Mouse (Mus musculus): ENCODE measurements around the gene Cpm. TPM values are rescaled to one million over a fixed set of nuclear protein-coding genes. Genes with fewer than 3 reads are reported as not detected.

Gene Cpm
- polyA plus RNA-seq (2015; fragmentation: Nextera tagmentation; extraction: Ambion mirVana), result 57.1 and 57.7 TPM in 2 replicates

DNA sequence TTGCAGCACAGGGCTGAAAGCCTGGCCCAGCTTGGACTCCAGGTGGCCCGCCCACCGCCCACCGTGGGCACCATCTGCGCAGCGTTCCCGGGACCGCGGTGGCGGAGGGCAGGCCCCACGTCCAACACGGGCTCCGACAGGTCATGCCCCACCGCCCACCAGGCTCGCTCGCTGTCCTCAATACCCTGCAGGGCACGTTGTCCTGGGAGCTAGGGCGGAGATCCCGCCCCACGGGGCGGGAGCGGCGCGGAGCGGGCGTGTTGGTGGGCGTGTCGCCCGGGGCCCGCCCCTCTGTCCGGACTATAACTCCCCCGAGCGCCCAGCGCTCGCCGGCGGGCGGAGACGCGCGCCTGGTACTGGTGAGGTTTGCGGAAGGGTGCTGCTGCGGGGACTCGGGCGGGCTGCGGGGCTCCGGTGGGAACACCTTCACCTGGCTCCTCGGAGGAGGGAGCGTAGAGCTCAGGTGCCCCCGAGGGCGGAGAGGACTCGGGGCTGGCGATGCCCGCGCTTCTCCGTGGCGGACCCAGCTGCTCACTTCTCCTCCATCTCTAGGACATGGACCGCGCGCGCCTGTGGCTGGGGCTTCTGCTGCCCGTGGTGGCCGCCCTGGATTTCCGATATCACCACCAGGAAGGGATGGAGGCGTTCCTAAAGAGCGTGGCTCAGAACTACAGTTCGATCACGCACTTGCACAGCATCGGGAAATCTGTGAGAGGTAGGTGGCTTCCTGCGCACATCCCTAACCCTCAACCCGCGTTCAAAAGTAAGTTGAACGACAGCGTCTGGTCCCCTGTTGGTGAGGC, at the start of gene Cpm:
Gene Cpm, plus strand, starts transcription at position 332 of the 803 bp plus-strand sequence.
- H3K27ac ChIP-seq, result no peak within 1 kb of the TSS
- under 1% methylated on average over 73 of the region's 73 CpGs for WGBS
- H3K4me2 ChIP-seq, result peak within 1 kb of the TSS; percentile 93
- H3K27me3 ChIP-seq (replicated peaks), result 0 out of 2 replicates have a peak, but pooled peaks cover 9% of the 10 kb centered on the region
- H3K9me3 ChIP-seq, result no peaks in the 10 kb centered on the region
- H3K9ac ChIP-seq, result peak within 1 kb of the TSS; percentile 25; the same call in 1 of the 2 replicates
- H3K4me1 ChIP-seq, result no peaks in the 10 kb centered on the region
- peak; percentile 95 for ATAC-seq (ENCODE audit: insufficient read depth, low FRiP score, low read depth)
- H3K4me3 ChIP-seq (replicated peaks), result peak within 1 kb of the TSS; percentile 69
- H3K36me3 ChIP-seq, result no peaks in the 10 kb centered on the region

DNA sequence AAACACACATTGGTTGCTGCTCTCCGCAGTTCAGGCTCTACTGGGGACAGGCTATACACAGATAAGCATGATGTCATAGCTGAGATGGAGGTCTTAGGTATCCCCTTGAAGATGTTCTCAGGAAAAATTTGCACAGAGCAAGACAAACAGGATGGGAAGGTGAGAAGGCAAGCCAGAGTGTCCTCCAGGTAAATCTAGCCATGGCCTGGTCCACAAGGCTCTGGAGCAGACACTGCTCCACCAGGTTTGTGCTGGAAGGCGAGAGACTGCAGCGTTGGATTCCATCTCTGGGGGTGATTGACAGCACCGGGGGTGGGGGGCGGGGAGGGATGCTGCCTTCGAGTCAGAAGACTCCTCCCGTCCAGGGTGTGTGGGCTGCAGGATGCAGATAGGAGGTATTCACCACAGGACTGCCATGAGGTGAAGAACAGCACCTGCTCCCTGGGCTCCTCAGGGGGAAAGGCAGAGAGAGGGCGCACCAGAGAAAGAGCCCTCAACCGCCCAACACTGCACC, 49.5 kb upstream of the Cpm start:
- no peaks in the 10 kb centered on the region for H3K4me1 ChIP-seq

DNA sequence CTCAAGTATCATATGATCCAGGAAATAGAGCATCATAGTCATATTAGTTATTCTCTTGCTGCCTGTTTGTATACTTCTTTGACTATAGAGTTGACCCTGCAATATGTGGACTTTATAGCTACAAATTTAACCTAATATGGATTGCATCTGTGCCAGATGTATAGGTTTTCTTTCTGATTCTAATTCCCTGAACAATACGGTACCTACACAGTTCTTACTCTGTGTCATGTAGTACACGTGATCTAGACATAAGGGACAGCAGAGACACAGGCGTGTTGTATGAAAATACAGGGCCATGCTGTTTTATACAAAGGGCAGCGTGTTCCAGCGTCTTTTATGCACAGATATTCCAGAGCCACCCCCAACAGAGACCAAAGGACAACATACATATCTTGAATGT, 48.9 kb upstream of the Cpm start:
- H3K9ac ChIP-seq, result no peak overlapping the region
- H3K4me2 ChIP-seq, result no peak overlapping the region
- no peaks in the 10 kb centered on the region for H3K27me3 ChIP-seq (replicated peaks)
- 91% methylated on average over 5 of the region's 5 CpGs for WGBS
- H3K36me3 ChIP-seq, result no peaks in the 10 kb centered on the region
- no peaks in the 10 kb centered on the region for H3K4me1 ChIP-seq
- no peak overlapping the region for H3K4me3 ChIP-seq (replicated peaks)
- ATAC-seq (ENCODE audit: insufficient read depth, low FRiP score, low read depth), result no peak
- no peak overlapping the region for H3K27ac ChIP-seq
- no peaks in the 10 kb centered on the region for H3K9me3 ChIP-seq

More for the DNA sequence above, 49.5 kb upstream of the Cpm start:
- no peak overlapping the region for H3K4me3 ChIP-seq (replicated peaks)
- H3K27ac ChIP-seq, result no peak overlapping the region
- H3K9ac ChIP-seq, result no peak overlapping the region
- H3K36me3 ChIP-seq, result no peaks in the 10 kb centered on the region
- no peak overlapping the region for H3K4me2 ChIP-seq
- no peaks in the 10 kb centered on the region for H3K9me3 ChIP-seq
- no peak for ATAC-seq (ENCODE audit: insufficient read depth, low FRiP score, low read depth)
- WGBS, result 55% methylated on average over 9 of the region's 9 CpGs
- H3K27me3 ChIP-seq (replicated peaks), result no peaks in the 10 kb centered on the region

DNA sequence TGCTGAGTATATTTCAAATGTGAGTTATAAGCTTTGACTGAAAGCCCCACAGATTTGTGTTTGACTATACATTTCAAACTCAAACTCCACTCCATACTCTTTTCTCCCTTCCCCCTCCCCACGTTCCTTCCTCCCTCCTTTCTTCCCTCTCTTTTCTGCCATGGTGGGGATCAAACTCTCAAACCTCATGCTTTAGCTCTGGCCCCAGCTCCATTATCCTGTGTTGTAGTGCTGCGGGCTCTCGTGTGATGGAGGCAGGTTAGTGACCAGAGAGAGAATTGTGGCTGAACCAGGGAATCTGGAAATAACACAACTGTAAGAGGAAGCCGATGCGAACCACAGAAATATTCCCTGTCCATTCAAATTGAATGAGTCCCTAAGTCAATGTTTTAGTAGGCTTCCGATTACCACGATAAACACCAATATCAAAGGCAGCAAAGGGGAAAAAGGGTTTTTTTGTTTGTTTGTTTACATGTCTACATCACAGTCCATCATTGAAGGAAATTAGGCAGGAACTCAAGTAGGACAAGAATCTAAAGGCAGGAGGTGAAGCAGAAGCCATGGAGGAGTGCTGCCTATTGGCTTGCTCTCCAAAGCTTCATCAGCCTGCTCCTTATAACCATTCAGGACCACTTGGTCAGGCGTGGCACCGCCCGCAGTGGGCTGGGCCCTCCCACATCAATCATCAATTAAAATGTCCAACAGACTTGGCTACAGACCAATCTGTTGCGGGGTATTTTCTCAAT, 48.1 kb upstream of the Cpm start:
- Histone ChIP-seq H3K9ac (no peak overlapping the region), H3K4me3 (replicated peaks) (no peak overlapping the region), H3K27me3 (replicated peaks) (no peaks in the 10 kb centered on the region), H3K36me3 (no peaks in the 10 kb centered on the region), H3K9me3 (no peaks in the 10 kb centered on the region), H3K27ac (no peak overlapping the region), H3K4me1 (no peaks in the 10 kb centered on the region), H3K4me2 (no peak overlapping the region)
- no peak for ATAC-seq (ENCODE audit: insufficient read depth, low FRiP score, low read depth)
- 87% methylated on average over 11 of the region's 11 CpGs for WGBS

DNA sequence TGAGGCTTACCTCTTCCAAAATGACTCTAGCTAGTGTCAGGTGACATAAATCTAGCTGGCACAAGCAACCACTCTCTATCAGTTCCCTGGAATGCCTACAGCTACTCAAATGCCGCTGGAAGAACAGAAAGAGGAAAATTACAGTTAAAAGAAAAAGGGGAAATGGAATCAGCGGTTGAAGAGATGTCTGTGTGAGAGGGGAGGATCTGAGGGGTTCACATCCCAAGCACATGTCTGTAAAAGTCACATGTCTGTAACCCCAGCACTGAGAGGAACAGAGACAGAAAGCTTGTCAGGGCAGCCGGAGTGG, 47.6 kb upstream of the Cpm start:
- H3K9me3 ChIP-seq, result no peaks in the 10 kb centered on the region
- H3K4me3 ChIP-seq (replicated peaks), result no peak overlapping the region
- H3K4me1 ChIP-seq, result no peaks in the 10 kb centered on the region
- no peak overlapping the region for H3K9ac ChIP-seq
- WGBS, result 87% methylated on average over 3 of the region's 3 CpGs
- no peaks in the 10 kb centered on the region for H3K27me3 ChIP-seq (replicated peaks)
- H3K4me2 ChIP-seq, result no peak overlapping the region
- ATAC-seq (ENCODE audit: insufficient read depth, low FRiP score, low read depth), result no peak
- H3K27ac ChIP-seq, result no peak overlapping the region
- H3K36me3 ChIP-seq, result no peaks in the 10 kb centered on the region

DNA sequence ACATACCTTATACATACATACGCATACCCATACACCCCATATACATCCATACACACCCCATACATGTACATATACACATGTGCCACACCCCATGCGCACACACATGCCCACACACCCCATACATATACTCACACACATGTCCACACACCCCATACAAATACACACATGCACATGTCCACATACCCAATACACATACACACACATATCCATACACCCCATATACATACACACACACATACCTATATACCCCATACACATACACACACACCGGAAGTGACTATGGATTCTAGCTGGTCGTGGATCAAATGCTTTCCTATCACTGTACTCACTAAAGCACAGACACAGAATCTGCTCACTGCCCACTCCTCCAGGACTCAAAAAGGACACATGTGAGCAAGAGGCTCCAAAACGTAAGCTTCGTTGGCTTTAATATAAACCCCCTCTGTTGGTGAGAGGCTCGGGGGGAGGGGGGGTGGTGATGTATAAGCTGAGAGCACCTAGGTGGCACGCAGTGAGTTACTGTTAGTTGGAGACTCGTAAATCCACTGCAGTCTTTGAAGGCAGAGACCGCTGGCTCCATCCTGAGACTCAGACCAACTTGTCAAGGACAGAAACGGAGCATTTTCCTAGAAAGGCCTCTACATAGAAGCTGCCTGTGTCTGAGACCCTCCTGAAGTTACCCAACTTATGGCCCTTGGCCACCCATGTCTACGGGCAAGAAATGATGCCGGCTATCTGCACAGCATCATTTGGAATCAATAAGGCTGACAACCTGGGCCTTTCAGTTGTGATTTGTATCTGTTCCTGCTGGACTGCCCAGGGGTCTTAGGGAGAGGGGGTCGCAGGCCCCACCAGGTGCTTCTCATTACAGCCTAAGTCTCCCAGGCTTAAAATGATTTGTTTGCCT, 45.9 kb upstream of the Cpm start:
- ATAC-seq (ENCODE audit: insufficient read depth, low FRiP score, low read depth), result no peak
- Histone ChIP-seq H3K27ac (no peak overlapping the region), H3K36me3 (no peaks in the 10 kb centered on the region), H3K4me2 (no peak overlapping the region), H3K4me3 (replicated peaks) (no peak overlapping the region), H3K4me1 (no peaks in the 10 kb centered on the region), H3K9ac (no peak overlapping the region), H3K9me3 (no peaks in the 10 kb centered on the region), H3K27me3 (replicated peaks) (no peaks in the 10 kb centered on the region)
- WGBS, result 56% methylated on average over 14 of the region's 14 CpGs

DNA sequence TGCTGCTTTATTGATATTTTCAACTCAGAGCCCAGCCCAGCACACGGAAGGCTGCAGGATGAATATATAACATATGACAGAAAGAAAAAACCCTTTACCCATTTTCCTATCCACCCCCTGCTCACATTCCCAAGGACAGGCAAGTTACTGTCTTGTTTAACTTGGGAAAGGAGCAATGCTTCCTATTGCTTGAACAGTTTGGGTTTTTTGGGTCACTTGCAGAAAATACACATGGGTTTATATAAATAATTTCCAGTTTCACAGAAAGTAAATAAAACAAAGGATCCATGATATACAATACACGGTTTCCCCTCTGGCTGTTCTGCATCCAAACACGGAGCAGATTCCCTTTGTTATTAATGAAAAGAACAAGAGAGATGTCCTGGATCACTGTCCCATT, 45.2 kb upstream of the Cpm start:
- ATAC-seq (ENCODE audit: insufficient read depth, low FRiP score, low read depth), result no peak
- Histone ChIP-seq H3K27me3 (replicated peaks) (no peaks in the 10 kb centered on the region), H3K4me1 (no peaks in the 10 kb centered on the region), H3K36me3 (no peaks in the 10 kb centered on the region), H3K27ac (no peak overlapping the region), H3K4me2 (no peak overlapping the region), H3K9me3 (no peaks in the 10 kb centered on the region), H3K4me3 (replicated peaks) (no peak overlapping the region), H3K9ac (no peak overlapping the region)
- WGBS, result 37% methylated on average over 3 of the region's 3 CpGs

DNA sequence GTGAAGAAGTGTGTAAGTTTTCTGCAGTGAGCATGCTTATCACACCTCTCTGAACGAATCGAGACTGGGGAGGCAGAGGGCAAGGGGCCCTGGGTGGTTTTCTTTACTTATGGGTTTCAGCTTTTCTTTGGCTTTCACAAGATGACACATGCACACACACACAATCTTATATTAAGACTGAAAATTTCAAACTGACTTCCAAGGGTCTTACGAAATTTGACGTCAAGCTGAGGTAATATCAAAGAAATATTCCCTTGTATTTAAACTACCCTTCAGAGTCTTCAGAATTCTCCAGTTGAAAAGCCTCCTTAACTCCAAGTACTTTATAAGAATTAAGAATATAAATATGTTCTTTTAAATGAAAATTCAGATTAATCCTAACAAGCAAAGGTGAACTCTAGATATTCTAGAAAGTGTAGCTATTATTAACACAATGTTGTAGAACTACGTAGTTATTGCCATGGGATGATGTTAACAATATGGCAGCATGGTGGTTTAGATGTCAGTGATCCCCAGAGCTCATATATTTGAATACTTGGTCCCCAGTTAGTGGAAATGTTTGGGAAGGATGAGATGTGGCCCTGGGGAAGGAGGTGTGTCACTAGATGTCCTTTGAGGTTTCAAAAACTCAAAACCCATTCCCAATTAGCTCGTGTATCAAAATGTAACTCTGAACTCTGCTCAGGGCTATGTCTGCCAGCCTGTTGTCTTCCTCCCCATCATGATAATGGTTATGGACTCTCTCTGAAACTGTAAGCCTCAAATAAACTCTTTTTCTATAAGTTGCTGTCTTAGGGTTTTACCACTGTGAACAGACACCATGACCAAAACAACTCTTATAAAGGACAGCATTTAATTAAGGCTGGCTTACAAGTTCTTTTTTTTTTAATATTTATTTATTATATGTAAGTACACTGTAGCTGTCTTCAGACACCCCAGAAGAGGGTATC, 44.5 kb upstream of the Cpm start:
- H3K4me2 ChIP-seq, result no peak overlapping the region
- no peak overlapping the region for H3K9ac ChIP-seq
- no peaks in the 10 kb centered on the region for H3K36me3 ChIP-seq
- WGBS, result 69% methylated on average over 6 of the region's 6 CpGs
- H3K4me3 ChIP-seq (replicated peaks), result no peak overlapping the region
- H3K4me1 ChIP-seq, result no peaks in the 10 kb centered on the region
- ATAC-seq (ENCODE audit: insufficient read depth, low FRiP score, low read depth), result no peak
- no peak overlapping the region for H3K27ac ChIP-seq
- no peaks in the 10 kb centered on the region for H3K27me3 ChIP-seq (replicated peaks)
- no peaks in the 10 kb centered on the region for H3K9me3 ChIP-seq

DNA sequence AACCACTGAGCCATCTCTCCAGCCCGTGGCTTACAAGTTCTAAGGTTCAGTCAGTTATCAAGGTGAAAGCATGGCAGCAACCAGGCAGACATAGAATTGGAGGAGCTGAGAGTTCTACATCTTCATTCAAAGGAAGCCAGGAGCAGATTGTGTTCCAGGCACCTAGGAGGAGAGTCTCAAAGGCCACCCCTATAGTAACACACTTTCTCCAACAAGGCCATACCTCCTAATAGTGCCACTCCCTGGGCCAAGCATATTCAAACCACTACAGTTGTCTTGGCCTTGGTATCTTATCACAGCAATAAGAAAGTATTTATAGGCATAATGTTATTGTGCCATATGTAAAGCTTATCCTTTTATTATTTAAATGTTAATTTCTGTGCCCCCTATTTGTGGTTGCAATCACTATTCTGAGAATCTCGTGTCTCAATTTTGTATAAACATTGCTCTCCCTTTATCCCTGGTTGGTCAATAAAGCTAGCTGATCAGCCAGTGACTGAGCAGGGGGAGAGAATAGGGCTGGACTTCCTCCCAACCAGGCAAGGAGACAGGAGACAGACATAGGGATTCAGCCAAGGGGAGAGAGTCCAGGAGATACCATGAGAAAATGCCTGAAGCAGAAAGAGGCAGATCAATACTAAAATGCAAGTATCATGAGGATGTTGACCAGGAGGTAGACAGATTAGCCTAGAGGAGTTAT, 43.5 kb upstream of the Cpm start:
- no peak overlapping the region for H3K4me3 ChIP-seq (replicated peaks)
- 68% methylated on average over 2 of the region's 2 CpGs for WGBS
- no peaks in the 10 kb centered on the region for H3K36me3 ChIP-seq
- H3K9ac ChIP-seq, result no peak overlapping the region
- H3K9me3 ChIP-seq, result no peaks in the 10 kb centered on the region
- H3K27me3 ChIP-seq (replicated peaks), result no peaks in the 10 kb centered on the region
- no peak overlapping the region for H3K27ac ChIP-seq
- ATAC-seq (ENCODE audit: insufficient read depth, low FRiP score, low read depth), result no peak
- no peak overlapping the region for H3K4me2 ChIP-seq
- H3K4me1 ChIP-seq, result no peaks in the 10 kb centered on the region

DNA sequence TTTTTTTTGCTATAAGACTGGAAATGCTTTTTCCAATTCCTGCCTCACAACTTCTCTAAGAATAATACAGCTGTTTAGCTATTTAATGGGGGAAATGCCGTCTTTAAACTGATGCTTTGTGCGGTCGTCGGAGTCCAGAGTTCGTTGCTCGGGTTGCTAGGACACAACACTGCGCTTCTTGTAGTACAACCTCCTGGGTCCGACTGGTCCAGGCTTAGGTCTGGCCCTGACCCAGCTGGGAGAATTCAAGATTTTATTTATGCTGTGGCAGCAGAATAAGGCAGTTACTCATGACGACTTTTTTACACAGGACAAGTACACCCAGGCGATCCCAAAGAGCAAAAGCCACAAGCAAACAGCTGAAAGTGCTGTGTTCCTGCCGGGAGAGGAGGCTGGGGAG, 42.4 kb upstream of the Cpm start:
- no peaks in the 10 kb centered on the region for H3K27me3 ChIP-seq (replicated peaks)
- H3K9me3 ChIP-seq, result no peaks in the 10 kb centered on the region
- ATAC-seq (ENCODE audit: insufficient read depth, low FRiP score, low read depth), result no peak
- H3K4me2 ChIP-seq, result no peak overlapping the region
- no peaks in the 10 kb centered on the region for H3K4me1 ChIP-seq
- whole genome bisulfite sequencing, result 36% methylated on average over 11 of the region's 11 CpGs
- H3K36me3 ChIP-seq, result no peaks in the 10 kb centered on the region
- H3K27ac ChIP-seq, result no peak overlapping the region
- no peak overlapping the region for H3K9ac ChIP-seq
- H3K4me3 ChIP-seq (replicated peaks), result no peak overlapping the region

All from stomach, embryonic 15.5 days (tissue).